Mouse (Mus musculus): ENCODE measurements at regions not wholly inside any gene's neighbourhood (a gene's known extent, or its start where the extent isn't known, plus 50 kb on each side); places are given as distances from the start of the nearest gene placed in this dataset.

DNA sequence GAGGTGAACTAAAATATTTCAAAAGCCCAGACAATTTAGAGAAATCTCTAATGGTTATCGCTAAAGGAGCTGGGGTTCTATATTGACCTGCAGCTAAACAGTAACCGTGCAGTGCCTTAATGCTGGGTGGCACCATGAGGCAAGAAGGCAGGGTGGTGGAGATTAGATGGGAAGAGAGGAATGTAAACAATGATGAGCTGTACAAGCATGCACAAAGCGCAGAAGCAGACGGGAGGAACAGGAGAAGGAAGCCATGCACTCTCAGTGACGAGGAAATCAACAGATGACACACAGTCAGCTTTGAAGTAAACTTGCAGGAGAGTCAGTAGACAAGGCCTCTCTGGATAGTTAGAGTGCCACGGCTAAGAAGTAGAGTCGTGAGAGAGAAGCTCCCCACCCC is 69.1 kb upstream of the Pgrmc2 start:
- TF ChIP-seq CTCF (IDR thresholded peaks at IDR 0.05; ENCODE audit: low read depth, low read length) (no peak), POLR2A (IDR thresholded peaks at IDR 0.05; ENCODE audit: extremely low read depth, insufficient read depth, low read length) (no peak)
